Mouse (Mus musculus) lung, postnatal 0 days (tissue): ENCODE measurements around the gene Ldah. TPM values are rescaled to one million over a fixed set of nuclear protein-coding genes. Genes with fewer than 3 reads are reported as not detected.

Experiments
- ATAC-seq: fragments of 200-750 bp; cut with Nextera tagmentation; 2 replicates; pipeline ENCODE4 v1.8.0; 2017; ENCODE audit warnings: moderate library complexity
- DNase-seq: peaks from one replicate; pipeline ENCODE4 v3.0.0-alpha.2; 2016; ENCODE audit warnings: low spot score
- H3K27ac ChIP-seq: fragments of 300-500 bp; sonication (generic); 2 replicates; pipeline ENCODE4 v1.5.1; 2014; ENCODE audit warnings: antibody characterized with exemption, mild to moderate bottlenecking, low read length, mixed read lengths
- H3K27me3 ChIP-seq: fragments of 300-500 bp; sonication (generic); replicated peaks from 2 replicates; pipeline ENCODE4 v1.6.1; 2014; ENCODE audit warnings: low read length, mixed read lengths; ENCODE audit not compliant: insufficient read depth
- H3K36me3 ChIP-seq: fragments of 300-500 bp; sonication (generic); 2 replicates; pipeline ENCODE4 v1.6.1; 2014; ENCODE audit warnings: low read length, mixed read lengths; ENCODE audit not compliant: insufficient read depth
- H3K4me1 ChIP-seq: fragments of 300-500 bp; sonication (generic); 2 replicates; pipeline ENCODE4 v1.6.1; 2014; ENCODE audit warnings: antibody characterized with exemption, low read depth, low read length, mixed read lengths; ENCODE audit not compliant: insufficient read depth
- H3K4me2 ChIP-seq: fragments of 300-500 bp; sonication (generic); replicated peaks from 2 replicates; pipeline ENCODE4 v1.6.1; 2014; ENCODE audit warnings: low read depth, mild to moderate bottlenecking, low read length, moderate library complexity, mixed read lengths
- H3K4me3 ChIP-seq: fragments of 300-500 bp; sonication (generic); 2 replicates; pipeline ENCODE4 v1.5.1; 2014; ENCODE audit warnings: low read depth, low read length
- H3K9ac ChIP-seq: fragments of 300-500 bp; sonication (generic); replicated peaks from 2 replicates; pipeline ENCODE4 v1.6.1; 2014; ENCODE audit warnings: low read depth, mild to moderate bottlenecking
- H3K9me3 ChIP-seq: fragments of 300-500 bp; sonication (generic); 2 replicates; pipeline ENCODE4 v1.6.1; 2016; ENCODE audit warnings: low read length, mixed read lengths
- CTCF ChIP-seq: IDR thresholded peaks from 2 replicates; pipeline ENCODE4 v1.5.1; 2016; ENCODE audit warnings: antibody characterized with exemption, mild to moderate bottlenecking
- EP300 ChIP-seq: IDR thresholded peaks from 2 replicates; pipeline ENCODE4 v1.6.1; 2016; ENCODE audit warnings: antibody characterized with exemption, mild to moderate bottlenecking, control low read depth
- WGBS: fragments of 180-500 bp; shearing (Covaris S2); extraction: QIAGEN DNeasy Blood & Tissue Kit; methylation state at CpG from one replicate; pipeline ENCODE4 v1.1.7; 2014; 5-methylcytosine and 5-hydroxymethylcytosine counted together
- polyA plus RNA-seq: library from polyadenylated mRNA; unstranded; fragments of >200 nt; fragmentation: Nextera tagmentation; extraction: Ambion mirVana; gene quantifications from 2 replicates; pipeline ENCODE4 v1.2.1, GENCODE M21; 2015

Ldah gene
- polyA plus RNA-seq, 1 experiment from 2014 or later = 45.5 TPM

DNA sequence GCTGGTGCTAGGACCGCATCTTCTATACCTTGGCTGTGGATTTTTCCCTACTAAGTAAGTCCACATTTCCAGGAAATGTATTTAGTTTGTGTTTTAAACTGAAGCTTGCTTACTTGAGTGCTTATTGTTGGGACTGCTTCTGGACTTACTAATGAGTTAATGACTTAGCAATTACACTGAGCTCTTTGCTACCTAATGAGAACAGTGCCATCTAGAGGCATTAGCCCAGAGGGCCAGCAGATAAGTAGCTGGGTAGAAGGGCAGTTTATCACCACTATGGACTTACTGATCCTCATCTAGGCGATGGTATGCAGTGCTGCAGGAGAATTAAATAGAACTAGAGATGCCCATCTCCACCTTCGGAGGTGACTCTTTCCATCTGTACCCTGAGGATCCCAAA, 24.8 kb downstream of the Ldah start:
- H3K4me2 ChIP-seq = no peak overlapping the region
- H3K27ac ChIP-seq = no peak overlapping the region
- no peaks in the 10 kb centered on the region for H3K4me1 ChIP-seq
- H3K27me3 ChIP-seq = no peaks in the 10 kb centered on the region
- no peak overlapping the region for H3K9ac ChIP-seq
- no peaks in the 10 kb centered on the region for H3K36me3 ChIP-seq
- H3K9me3 ChIP-seq = no peaks in the 10 kb centered on the region
- TF ChIP-seq CTCF (peak; percentile 64), EP300 (no peak)
- ATAC-seq = no peak
- peak; percentile 40 for DNase-seq
- no peak overlapping the region for H3K4me3 ChIP-seq
- WGBS = 75% methylated on average over 3 of the region's 3 CpGs

DNA sequence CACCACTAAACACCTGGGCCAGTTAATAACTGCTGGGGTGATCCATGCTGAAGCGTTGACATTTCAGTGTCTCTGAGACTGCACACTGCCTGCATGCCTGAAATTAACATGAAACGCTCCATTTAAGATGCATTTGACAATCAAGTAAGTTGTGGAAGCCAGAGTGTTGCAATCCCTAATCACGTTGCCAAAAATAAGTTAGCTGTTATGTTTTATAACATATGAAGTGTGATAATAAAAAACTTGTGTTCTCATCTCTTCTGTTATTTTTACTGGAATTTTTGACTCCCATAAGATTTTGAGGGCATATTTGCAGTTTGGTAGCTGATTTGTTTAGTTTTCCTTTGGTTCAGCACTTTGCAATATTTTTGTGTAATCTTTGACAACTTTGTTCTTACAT, 34.3 kb downstream of the Ldah start:
- Histone ChIP-seq H3K9me3 (no peaks in the 10 kb centered on the region), H3K9ac (no peak overlapping the region), H3K4me1 (no peaks in the 10 kb centered on the region), H3K27me3 (no peaks in the 10 kb centered on the region), H3K4me3 (no peak overlapping the region), H3K27ac (no peak overlapping the region), H3K4me2 (no peak overlapping the region), H3K36me3 (no peaks in the 10 kb centered on the region; the same call in 1 of the 2 replicates)
- 59% methylated on average over 3 of the region's 3 CpGs for WGBS
- DNase-seq (peak; percentile 67), ATAC-seq (0 out of 2 replicates have a peak, but pooled peaks have one; percentile 2)
- TF ChIP-seq EP300 (no peak), CTCF (no peak)

DNA sequence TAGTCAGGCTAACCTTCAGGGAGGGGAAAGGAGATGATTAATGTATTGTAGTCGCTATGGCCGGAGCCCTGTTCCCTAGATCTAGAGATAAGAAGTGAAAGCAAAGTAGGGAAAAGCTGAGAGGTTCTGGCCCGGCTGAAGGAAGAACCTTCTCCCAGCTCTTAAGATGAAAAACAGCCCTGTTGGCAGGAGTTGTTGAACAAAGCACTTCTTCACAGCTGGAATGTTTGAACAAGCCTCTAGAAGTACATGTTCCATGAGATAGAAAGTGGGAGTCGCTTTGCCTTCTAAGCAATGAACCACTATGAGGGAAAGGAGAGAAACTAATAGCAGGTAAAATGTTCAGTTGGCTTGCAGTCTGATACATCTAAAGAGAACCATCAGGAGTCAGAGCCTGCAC, 36.8 kb downstream of the Ldah start:
- ATAC-seq (peak; percentile 84), DNase-seq (peak; percentile 63)
- Histone ChIP-seq H3K36me3 (no peaks in the 10 kb centered on the region), H3K4me3 (peak overlapping the region; percentile 23), H3K9me3 (no peaks in the 10 kb centered on the region), H3K27me3 (no peaks in the 10 kb centered on the region), H3K9ac (no peak overlapping the region), H3K4me1 (no peaks in the 10 kb centered on the region), H3K27ac (no peak overlapping the region), H3K4me2 (peak overlapping the region; percentile 37)
- TF ChIP-seq CTCF = no peak
- peak; percentile 54; the same call in 1 of the 2 replicates for TF ChIP-seq EP300
- WGBS = 25% methylated on average over 4 of the region's 4 CpGs

DNA sequence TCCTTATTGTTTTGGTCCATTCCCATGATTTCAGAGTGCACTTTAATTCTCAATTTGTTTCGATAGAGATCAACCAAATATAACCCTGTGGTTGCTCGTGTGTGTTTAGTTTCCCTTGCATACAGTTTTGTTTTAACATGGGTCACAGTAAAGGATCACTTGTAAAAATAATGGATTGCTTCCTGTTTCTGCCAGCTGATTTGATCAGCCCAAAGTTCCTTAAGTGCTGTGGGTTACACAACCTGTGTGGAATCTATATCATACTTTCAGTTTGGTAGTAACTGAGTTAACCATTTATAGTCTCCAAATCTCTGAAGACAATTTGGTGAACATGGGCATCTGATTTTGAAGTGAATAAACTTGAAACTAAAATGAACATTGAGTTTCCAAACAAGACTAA, 52.4 kb downstream of the Ldah start:
- H3K9ac ChIP-seq = no peak overlapping the region
- no peak overlapping the region for H3K27ac ChIP-seq
- TF ChIP-seq CTCF (no peak), EP300 (no peak)
- H3K4me1 ChIP-seq = no peaks in the 10 kb centered on the region
- ATAC-seq (no peak), DNase-seq (no peak)
- H3K4me3 ChIP-seq = no peak overlapping the region
- 34% methylated on average over 2 of the region's 2 CpGs for WGBS
- no peak overlapping the region for H3K4me2 ChIP-seq
- H3K9me3 ChIP-seq = no peaks in the 10 kb centered on the region
- H3K36me3 ChIP-seq = no peaks in the 10 kb centered on the region
- H3K27me3 ChIP-seq = no peaks in the 10 kb centered on the region

DNA sequence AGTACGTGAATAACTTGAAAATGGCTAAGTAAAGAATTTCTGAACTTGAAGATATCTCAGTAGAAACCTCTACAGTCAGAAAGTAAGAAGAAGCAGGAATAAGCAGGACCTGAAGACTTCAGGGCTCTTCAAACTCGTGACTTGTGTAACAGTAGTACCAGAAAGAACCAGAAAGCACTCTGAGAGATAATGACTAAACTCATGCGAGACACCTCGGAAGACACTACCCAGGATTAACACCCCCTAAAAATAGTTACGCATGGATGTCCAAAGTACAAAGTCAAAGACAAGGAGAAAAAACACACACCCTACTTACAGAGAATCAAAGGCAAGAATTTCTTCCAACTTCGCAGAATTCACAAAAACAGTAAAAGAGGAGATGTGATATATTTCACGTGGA, 58.4 kb downstream of the Ldah start:
- no peaks in the 10 kb centered on the region for H3K9me3 ChIP-seq
- H3K4me1 ChIP-seq = no peaks in the 10 kb centered on the region
- H3K4me2 ChIP-seq = no peak overlapping the region
- H3K4me3 ChIP-seq = no peak overlapping the region
- H3K27ac ChIP-seq = no peak overlapping the region
- ATAC-seq (no peak), DNase-seq (no peak)
- no peak for TF ChIP-seq CTCF
- no peak for TF ChIP-seq EP300
- no peaks in the 10 kb centered on the region for H3K36me3 ChIP-seq
- H3K9ac ChIP-seq = no peak overlapping the region
- WGBS = 75% methylated on average over 7 of the region's 7 CpGs
- no peaks in the 10 kb centered on the region for H3K27me3 ChIP-seq

DNA sequence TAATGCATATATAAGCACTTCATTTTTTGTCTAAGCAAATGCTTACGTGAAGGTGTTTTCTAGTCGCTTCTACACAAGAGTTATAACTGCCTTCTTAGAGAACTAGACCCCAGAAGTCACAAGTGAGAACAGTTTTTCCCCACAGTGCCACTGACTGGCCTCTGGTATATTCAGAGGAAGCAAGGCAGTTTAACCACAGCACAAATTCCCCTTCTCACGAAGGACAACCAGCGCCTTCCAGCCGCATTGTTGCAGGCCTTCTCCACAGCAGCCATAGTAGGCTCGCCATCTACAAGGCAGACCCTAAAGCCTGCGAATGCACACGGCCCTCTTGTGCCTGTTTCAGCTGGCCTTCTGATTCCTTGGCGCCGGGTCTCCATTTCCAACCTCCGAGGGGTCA, 61.7 kb downstream of the Ldah start:
- no peak for TF ChIP-seq CTCF
- TF ChIP-seq EP300 = no peak
- WGBS = 90% methylated on average over 11 of the region's 11 CpGs
- H3K36me3 ChIP-seq = no peaks in the 10 kb centered on the region
- DNase-seq (no peak), ATAC-seq (no peak)
- H3K4me3 ChIP-seq = no peak overlapping the region
- no peaks in the 10 kb centered on the region for H3K9me3 ChIP-seq
- H3K27me3 ChIP-seq = no peaks in the 10 kb centered on the region
- no peak overlapping the region for H3K9ac ChIP-seq
- H3K4me2 ChIP-seq = no peak overlapping the region
- H3K4me1 ChIP-seq = no peaks in the 10 kb centered on the region
- no peak overlapping the region for H3K27ac ChIP-seq

DNA sequence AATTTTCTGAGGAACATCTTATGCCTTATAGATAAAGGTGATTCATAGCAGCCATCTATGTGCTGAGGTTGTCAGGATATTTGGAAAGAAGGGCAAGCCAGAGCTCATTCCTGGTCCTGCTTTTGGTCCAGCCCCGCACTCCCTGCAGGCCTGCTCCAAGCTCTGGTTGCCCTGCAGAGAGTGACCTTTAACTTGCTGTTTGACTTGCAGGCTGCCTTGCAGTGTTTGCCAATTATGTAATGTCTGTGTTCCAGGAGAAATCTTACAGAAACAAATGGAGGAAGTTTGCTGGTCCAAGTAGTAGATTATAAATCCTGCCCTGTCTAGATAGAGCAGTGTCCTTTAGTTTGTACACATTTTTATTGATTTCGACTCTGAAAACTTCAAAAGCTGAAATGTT, 63.5 kb downstream of the Ldah start:
- TF ChIP-seq CTCF (no peak), EP300 (no peak)
- no peak overlapping the region for H3K4me3 ChIP-seq
- H3K4me2 ChIP-seq = no peak overlapping the region
- H3K4me1 ChIP-seq = no peaks in the 10 kb centered on the region
- 44% methylated on average over 2 of the region's 2 CpGs for WGBS
- DNase-seq (no peak), ATAC-seq (no peak)
- no peaks in the 10 kb centered on the region for H3K27me3 ChIP-seq
- H3K27ac ChIP-seq = no peak overlapping the region
- H3K9ac ChIP-seq = no peak overlapping the region
- no peaks in the 10 kb centered on the region for H3K36me3 ChIP-seq
- H3K9me3 ChIP-seq = no peaks in the 10 kb centered on the region
